Mouse (Mus musculus) liver, adult 2 months (tissue): Measurements from ENCODE around the gene Rasa3.

Experiments used
- CTCF ChIP-seq: fragments of 200-500 bp; IDR thresholded peaks from 2 replicates; pipeline ENCODE4 v1.5.1; 2011; ENCODE audit warnings: low read depth, low read length, control low read depth
- POLR2A ChIP-seq: fragments of 200-500 bp; IDR thresholded peaks from 2 replicates; pipeline ENCODE4 v1.6.1; 2011; ENCODE audit warnings: low read length, control low read depth; ENCODE audit not compliant: insufficient read depth; ENCODE audit errors: extremely low read depth

- no peak for TF ChIP-seq POLR2A
- no peak for TF ChIP-seq CTCF
Observed at GRCm38 (mm10) chr8:13557526-13557925, 119.9 kb downstream of the Rasa3 start.
